Mouse (Mus musculus) bone marrow, adult 2 months (tissue): ENCODE results near the gene Elmo2. TPM values are rescaled to one million over a fixed set of nuclear protein-coding genes. Genes with fewer than 3 reads are reported as not detected.

Experiments
- H3K27ac ChIP-seq: fragments of 200-500 bp; 2 replicates; pipeline ENCODE4 v1.5.1; 2012; ENCODE audit warnings: low read depth, mild to moderate bottlenecking, control low read depth, inconsistent platforms, low read length; ENCODE audit not compliant: control insufficient read depth, poor library complexity, insufficient read depth
- H3K4me1 ChIP-seq: fragments of 200-500 bp; 2 replicates; pipeline ENCODE4 v1.6.1; 2011; ENCODE audit warnings: low read length; ENCODE audit not compliant: control insufficient read depth, insufficient read depth
- H3K4me3 ChIP-seq: fragments of 200-500 bp; replicated peaks from 2 replicates; pipeline ENCODE3; 2011; ENCODE audit warnings: mild to moderate bottlenecking, low read depth, low read length, control low read depth; ENCODE audit not compliant: control insufficient read depth
- CTCF ChIP-seq: fragments of 200-500 bp; IDR thresholded peaks from 2 replicates; pipeline ENCODE4 v1.5.1; 2011; ENCODE audit warnings: low read length, control low read depth; ENCODE audit not compliant: control insufficient read depth, insufficient read depth
- POLR2A ChIP-seq: fragments of 200-500 bp; IDR thresholded peaks from 2 replicates; pipeline ENCODE4 v1.6.1; 2011; ENCODE audit warnings: low read depth, mild to moderate bottlenecking, control low read depth, low read length, borderline replicate concordance; ENCODE audit not compliant: control insufficient read depth
- WGBS: fragments of 180-500 bp; shearing (Covaris S2); methylation state at CpG from one replicate; pipeline ENCODE4 v1.1.7; 2018; 5-methylcytosine and 5-hydroxymethylcytosine counted together
- polyA plus RNA-seq: library from polyadenylated mRNA; stranded (reverse); fragments of >200 nt; gene quantifications from 2 replicates; pipeline ENCODE4 v1.2.4, GENCODE M21; 2011; ENCODE audit warnings: low replicate concordance; ENCODE audit not compliant: missing spikeins, insufficient read depth, insufficient read length

Gene Elmo2
- polyA plus RNA-seq, 1 experiment: 29.8 TPM

DNA sequence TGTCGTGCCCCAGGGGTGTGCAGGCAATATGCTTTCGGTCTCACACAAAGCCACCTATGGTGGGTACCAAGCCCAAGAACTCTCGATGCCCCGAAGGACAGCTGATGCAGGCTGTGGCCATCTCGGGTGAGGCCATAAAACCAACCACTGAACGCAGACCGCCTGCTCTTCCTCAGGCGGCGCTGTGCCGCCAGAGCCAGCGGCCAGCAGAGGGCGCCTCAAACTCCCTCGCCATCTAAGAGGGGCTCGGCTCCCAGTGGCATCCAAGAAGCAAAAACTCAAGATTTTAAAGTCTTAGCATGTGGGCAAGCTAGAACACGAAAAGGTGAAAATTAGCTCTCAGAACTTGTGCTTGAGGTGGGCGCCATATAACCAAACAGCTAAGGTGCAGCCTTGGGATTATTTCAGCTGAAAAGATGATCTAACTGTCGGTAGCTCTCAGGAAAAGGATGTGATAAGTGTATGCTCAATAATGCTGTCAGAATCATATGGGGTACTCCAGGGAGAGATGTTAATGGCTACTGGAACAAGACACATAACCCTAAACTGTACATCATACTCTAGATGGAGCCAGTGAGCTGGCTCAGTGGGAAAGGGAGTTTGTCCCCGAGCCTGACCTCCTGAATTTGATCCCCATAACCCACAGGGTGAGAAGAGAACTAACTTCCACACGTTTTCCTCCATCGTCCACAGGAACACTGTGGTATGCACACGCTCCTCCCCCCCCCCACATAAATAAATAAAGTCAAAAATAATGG is 38.2 kb upstream of the Elmo2 start:
- TF ChIP-seq POLR2A (no peak), CTCF (peak; percentile 67; the same call in 1 of the 2 replicates)
- Histone ChIP-seq H3K4me1 (no peaks in the 10 kb centered on the region; the same call in 1 of the 2 replicates), H3K27ac (no peak overlapping the region), H3K4me3 (no peak overlapping the region)
- WGBS: 10% methylated on average over 21 of the region's 21 CpGs

DNA sequence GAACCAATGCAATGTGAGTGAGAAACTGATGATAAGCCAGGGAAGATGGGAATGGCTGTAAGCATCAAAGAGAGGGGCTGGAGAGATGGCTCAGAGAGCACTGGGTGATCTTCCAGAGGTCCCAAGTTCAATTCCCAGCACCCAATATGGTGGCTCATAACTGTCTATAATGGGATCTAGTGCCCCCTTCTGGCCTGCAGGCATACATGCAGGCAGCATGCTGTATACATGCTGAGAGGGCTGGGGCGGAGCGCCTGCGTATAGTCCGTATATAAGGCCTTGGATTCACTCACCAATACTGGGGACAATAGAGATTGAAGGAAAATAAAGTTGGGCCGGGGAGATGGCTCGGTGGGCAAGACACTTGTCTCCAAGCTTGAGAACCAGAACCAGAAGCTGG is 37.0 kb upstream of the Elmo2 start:
- TF ChIP-seq POLR2A: no peak
- TF ChIP-seq CTCF: no peak
- WGBS: 87% methylated on average over 6 of the region's 6 CpGs
- Histone ChIP-seq H3K27ac (no peak overlapping the region), H3K4me1 (no peaks in the 10 kb centered on the region; the same call in 1 of the 2 replicates), H3K4me3 (no peak overlapping the region)

DNA sequence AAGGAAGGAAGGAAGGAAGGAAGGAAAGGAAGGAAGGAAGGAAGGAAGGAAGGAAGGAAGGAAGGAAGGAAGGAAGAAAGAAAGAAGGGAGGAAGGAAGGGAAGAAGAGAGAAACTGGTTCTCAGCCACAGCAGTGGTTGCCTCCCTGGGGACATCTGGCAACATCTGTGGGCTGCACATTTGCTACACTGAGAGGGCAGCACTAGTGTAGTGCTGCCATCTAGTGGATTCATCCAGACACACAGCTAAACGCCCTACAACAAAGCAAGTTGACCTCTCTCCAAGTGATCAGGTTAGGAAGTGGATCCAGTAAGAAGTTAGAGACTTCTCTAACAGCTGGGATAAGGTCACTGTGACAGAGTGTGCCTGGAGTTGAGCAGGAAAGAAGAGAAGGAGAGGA is 34.6 kb upstream of the Elmo2 start:
- Histone ChIP-seq H3K4me1 (no peaks in the 10 kb centered on the region), H3K27ac (no peak overlapping the region), H3K4me3 (no peak overlapping the region)
- TF ChIP-seq CTCF: peak; percentile 72
- no peak for TF ChIP-seq POLR2A
- 6% methylated on average over 1 of the region's 1 CpGs for WGBS

DNA sequence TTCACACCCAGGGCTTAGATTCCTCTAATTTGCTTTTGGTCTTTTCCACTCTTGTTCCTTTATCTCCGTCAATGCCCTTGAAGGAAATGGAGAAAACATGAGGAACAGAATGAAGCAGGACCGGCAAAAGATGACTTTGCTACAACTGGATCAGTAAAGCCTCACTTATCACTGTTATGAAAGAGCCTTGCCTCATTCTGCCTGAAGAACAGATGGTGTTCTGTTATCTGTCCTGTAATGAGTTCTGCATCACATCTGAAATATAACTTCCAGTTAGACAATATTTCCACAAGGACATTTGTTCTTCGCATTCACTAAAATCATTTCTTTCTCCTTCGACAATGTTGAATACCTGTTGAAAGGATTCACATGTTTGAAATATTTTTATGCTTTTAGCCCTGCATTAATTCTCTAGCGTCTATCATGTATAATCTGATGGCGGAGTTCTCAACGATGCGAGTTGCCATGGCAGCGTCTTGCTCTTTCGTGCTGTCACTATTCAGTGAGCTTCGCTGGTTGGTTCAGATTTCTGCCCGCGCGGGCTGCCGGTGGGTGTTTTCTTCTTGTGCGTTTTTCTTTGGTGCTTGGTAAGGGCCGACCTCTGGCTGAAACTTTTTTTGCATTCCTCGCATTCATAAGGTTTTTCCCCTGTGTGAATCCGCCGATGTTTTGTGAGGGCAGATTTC is 25.7 kb upstream of the Elmo2 start:
- Histone ChIP-seq H3K4me3 (no peak overlapping the region), H3K27ac (no peak overlapping the region), H3K4me1 (no peaks in the 10 kb centered on the region)
- WGBS: 85% methylated on average over 20 of the region's 20 CpGs
- no peak for TF ChIP-seq POLR2A

DNA sequence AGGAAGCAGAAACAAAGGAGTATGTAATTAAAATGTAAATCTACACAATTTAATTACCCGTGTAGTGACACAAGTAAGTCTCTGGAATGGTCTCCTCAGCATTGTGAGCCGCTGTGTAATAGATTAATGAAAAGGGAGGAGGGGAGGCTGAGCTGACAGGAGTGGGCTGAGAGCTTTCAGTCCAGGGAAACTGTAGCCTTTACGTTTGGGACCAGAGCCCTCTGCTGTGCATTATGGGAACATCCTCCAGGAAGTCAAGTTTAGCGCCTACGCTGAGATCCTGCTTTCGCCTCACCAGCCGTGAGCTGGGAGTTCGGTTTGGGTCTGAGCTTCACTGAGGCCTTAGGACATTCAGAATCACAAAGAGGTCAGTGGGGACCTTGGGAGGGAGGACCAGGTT is 23.2 kb upstream of the Elmo2 start:
- Histone ChIP-seq H3K4me1 (no peaks in the 10 kb centered on the region), H3K27ac (no peak overlapping the region), H3K4me3 (no peak overlapping the region)
- WGBS: 43% methylated on average over 8 of the region's 8 CpGs
- TF ChIP-seq CTCF (no peak), POLR2A (no peak)

DNA sequence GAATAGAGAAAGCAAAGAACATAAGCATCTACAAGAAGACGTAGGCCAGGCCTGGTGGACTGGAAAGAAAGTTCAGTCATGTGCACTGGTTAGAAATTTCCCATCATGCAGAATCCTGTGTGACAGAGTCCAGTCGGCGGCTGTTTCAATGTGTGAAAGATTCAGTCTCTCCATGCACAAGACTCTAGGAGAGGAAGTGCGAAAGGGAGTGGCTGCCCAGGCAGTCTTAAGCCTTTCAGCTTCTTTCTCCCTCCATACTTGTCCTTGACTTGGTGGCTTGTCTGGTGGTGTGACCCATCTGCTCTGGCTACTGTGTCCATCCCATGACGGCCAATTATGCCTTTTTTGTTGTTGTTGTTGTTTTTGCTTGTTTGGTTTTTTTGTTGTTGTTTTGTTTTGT is 19.9 kb upstream of the Elmo2 start:
- 78% methylated on average over 5 of the region's 5 CpGs for WGBS

DNA sequence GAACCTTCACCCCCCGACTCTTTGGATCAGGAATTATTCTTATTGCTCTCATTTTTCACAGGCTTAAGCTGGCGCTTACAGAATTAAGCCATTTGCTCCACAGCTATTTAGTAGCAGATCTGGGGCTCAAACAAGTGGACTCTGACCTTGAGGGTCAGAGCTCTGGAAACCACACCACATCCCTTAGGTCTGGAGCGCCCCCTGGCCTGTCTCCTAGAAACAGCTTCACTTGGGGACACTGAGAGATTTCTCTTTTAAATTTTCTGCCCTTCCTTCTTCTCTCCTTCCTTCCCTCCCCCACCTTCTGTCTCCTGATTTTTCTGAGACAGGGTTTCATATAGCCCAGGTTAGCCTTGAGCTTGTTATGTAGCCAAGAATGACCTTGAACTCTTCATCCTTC is 10.9 kb upstream of the Elmo2 start:
- TF ChIP-seq CTCF: peak; percentile 70; the same call in 1 of the 2 replicates
- TF ChIP-seq POLR2A: no peak
- peaks cover 2% of the 10 kb centered on the region; the same call in 1 of the 2 replicates for H3K4me1 ChIP-seq
- no peak overlapping the region for H3K27ac ChIP-seq
- 47% methylated on average over 3 of the region's 3 CpGs for WGBS
- no peak overlapping the region for H3K4me3 ChIP-seq

More for the DNA sequence above, 19.9 kb upstream of the Elmo2 start:
- H3K27ac ChIP-seq: no peak overlapping the region
- TF ChIP-seq POLR2A: no peak
- no peak for TF ChIP-seq CTCF
- no peak overlapping the region for H3K4me3 ChIP-seq
- no peaks in the 10 kb centered on the region for H3K4me1 ChIP-seq

DNA sequence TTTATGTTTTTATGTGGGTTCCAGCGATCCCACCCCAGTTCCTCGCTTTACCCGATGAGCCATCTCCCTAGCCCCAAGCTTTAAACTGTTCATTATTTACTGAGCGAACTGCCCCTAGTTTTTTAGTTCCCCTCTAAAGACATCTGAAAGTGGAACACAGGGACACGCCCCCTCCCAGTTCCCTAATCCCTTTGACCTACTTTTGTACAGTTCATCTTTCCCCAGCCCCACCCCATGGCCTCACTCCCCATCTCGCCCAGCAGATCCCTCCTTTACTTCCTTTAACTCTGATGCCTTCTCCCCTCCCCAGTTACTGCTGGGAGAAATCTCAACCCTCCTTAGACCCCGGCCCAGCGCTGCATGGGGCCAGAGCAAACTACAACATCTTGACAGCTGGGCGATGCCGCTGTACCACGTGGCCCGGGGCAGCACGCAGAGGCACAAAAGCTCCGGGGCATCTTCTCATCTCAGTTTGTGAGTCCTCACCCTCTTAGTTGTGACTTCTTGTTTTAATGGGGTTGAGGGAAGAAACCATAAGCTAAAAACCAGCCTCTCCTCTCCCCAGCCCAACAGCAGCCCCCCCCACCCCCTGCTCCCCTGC is 6.4 kb upstream of the Elmo2 start:
- peaks cover 4% of the 10 kb centered on the region for H3K4me1 ChIP-seq
- H3K27ac ChIP-seq: peak overlapping the region; percentile 64; the same call in 1 of the 2 replicates

More for the DNA sequence above, 6.4 kb upstream of the Elmo2 start:
- WGBS: 23% methylated on average over 14 of the region's 14 CpGs
- peak overlapping the region; percentile 50 for H3K4me3 ChIP-seq
- TF ChIP-seq CTCF (no peak), POLR2A (no peak)
